Mouse (Mus musculus): ENCODE data around the gene Casd1.
A peak's percentile ranks its signal among the peaks of the same experiment; 100 is the strongest.

Gene Casd1

DNA sequence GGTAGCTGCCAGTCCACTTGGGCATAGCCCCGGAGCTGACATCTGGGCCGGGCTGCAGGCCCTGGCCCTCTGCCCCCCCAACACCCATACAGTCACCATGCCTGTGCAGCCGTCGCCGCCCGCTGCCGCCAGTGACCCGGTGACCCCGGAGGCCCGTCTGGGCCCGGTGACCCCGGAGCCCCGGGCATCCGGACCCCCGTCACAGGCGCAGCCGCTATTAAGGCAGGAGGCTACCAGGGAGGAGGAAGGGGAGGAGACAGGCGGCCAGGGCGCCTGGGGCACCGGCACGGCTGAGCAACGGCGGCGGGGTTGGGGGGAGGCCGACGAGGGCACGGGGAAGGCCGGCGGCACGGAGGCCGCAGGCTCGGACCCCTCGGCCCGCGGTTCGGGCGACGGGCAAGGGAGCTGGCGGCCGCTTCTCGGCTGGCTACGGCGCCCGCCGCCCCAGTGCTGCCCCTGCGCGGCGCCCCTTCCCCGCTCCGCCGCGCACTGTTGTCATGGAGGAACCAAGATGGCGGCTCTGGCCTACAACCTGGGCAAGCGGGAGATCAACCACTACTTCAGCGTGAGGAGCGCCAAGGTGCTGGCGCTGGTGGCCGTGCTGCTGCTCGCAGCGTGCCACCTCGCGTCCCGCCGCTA, at the start of gene Casd1:
TSS of gene Casd1 (plus strand) at position 182 of the 639 bp plus-strand sequence.
- DNase-seq: peak; percentile 83 to 84

DNA sequence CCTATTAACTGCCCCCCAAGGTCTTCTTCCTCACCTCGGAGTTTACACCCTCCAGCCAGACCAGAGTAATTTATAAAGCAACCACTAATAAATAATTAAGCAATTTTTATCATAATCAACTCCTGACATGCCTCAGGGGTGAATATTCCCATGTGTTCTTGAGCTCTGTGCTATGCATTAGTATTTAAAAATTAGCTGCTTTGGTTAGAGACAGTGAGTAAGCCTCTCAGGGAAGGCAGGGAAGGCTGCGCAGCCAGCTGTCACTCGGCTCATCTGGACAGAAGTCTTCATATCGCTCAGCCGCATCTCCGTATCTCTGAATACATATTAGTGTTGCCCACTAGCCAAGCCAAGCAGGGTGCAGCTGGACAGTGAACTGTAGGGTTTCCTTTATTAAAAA, 45.3 kb upstream of the Casd1 start:
- no peak for DNase-seq

DNA sequence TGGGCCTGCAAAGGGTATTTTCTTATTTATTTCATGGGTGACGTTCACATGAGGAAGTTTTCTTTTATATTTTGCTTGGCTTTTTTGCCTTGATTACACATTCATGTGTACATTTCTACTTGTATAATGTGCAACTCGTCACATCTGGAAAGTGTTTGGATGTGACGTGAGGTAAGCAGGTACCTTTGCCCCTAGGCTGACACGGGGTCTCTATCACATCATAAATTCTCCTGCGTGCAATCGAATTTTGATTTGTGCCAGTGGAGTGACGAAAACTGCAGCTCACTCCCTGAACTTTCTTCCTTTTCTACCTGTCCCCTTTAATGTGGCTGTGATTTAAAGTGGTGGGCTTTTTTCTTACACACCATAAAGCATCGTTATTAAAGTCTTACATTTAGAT, 43.6 kb upstream of the Casd1 start:
- DNase-seq: no peak

DNA sequence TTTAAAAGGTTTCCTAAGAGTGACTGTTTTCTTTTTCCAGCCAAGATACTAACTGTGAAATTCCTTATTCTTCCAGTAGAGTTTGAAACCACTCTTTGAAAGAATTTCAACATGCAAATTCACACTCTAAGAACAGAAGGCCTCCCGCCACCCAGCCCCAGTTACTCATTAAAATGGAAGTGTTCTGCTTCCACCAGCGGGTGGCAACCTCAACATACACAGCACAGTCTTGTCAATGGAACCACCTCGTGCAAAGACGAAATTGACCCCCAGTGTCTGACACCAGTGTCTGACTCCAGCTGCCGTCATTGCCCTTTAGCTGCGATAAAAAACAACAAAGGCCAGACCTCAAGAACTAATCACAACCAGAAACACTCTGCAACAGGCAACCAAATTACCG, 43.0 kb upstream of the Casd1 start:
- peak; percentile 15 to 34 for DNase-seq

DNA sequence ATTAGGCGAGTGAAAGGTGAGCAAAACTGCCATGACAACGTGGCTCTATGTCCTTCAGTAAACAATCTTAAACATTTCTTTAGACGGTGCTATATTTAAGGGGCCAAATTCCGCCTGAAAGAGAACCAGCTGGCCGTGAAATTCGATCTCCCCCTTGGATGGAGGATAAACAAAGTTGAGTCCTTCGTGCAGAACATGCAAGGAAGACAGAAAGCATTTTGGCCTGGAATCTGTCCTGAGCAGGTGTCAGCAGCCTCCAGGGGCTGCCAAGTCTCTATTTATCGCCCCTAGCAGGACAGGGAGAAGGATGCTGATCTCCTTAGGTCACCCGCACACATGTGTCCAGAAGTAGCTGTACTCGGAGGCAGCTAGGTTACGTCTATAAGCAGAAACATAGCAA, 39.5 kb upstream of the Casd1 start:
- no peak for DNase-seq

DNA sequence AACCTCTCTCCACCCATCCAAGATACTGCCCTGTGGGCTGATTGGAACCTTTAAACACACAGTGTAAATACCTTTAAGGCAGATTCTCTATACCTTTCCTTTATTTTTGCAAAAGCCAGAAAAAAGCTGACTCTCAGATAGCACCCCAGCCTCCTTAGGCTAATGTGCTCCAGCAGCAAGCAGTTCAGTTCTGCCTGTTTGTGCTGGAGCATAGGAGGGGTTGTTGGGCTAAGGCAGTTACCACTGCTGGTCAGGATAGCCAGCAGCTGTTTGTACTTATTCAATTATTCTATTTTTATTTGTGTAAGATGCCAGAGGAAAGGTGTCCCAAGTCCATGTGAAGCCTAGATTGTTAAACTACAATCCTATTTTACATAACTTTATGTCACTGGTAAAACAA, 39.0 kb upstream of the Casd1 start:
- DNase-seq: no peak

DNA sequence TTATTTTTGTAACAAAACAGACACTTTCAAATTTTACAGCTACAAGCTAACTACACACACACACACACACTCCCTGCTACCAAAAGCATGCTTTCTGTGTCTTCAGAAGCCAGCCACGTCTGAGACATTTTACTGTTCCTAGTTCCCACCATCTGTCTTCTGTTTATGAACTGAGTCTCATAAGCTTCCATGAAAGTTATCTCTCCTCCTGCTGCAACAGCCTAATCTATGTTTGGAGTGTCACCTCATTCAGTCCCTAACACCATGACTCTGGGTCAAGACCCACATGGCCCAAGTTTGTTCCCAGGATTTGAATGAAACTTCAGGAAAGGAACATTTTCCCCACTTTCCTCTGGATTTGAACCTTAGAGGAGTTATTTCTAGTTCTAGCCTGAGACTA, 38.2 kb upstream of the Casd1 start:
- no peak for DNase-seq

DNA sequence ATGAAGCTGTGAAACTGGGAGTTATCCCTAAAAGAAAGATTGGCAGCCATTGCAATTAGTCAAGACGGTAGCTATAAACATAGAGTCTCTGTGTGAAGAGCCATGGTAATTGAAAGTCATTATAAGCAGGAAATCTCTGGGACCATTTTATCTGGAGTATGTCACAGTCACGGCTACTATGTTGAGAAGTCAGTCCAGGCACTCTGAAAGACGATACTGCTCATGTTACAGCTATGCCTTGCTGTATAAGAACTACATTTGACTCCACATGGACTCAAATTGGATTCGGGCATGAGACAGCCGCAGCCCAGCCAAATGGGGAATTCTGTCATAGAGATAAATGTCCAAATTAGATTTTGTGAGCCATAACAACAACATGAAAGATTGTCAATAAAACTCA, 37.2 kb upstream of the Casd1 start:
- no peak for DNase-seq

DNA sequence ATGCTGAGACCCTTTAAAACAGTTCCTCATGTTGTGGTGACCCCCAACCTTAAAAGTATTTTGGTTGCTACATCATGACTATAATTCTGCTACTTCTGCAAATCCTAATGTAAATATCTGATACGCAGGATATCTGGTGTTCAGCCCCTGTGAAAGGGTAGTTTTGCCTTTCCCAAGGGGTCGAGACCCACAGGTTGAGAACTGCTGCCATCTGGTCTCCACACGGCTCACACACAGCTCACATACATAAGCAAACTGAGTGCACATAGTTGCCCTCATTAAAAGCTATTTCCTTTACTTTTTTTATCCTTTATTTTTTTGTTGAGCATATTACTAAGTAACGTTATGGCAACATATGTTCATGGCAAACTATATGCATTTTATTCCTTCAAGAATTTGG, 30.2 kb upstream of the Casd1 start:
- no peak for DNase-seq

DNA sequence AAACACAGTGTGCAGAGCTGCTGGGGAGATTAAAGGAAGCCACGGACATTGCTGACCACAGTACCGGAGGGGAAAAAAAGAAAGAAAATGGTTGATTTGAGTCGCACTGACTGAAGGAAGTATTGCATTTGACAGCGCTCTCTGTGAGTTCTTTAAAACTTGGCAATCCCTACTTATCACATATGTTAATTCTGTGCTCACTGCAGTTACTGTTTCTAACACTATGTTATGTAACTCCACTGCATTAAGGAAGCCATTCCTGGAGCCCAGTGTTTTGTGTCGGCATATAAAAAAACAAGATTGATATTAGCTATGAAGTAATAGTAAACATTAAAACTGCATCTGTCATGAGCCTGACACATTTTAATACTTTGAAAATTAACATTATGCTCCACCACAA, 22.9 kb upstream of the Casd1 start:
- no peak for DNase-seq

DNA sequence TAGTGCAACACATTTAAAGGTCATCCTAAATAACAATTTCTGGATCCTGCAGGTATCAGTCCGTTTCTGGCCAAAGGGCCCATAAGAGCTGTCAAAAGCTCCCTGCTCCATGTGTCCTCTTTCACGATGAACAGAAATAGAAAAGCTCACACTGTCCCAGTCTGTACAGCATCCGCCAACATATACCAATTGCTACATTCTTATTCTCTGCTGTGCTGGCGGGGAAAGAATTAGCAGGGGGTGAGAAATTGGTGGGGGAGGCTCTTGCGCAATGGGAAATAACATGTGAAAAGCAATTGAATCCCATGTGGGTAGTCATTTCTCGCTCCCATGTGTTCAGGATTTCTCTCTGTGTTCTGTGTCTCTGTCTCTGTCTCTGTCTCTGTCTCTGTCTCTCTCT, 22.3 kb upstream of the Casd1 start:
- DNase-seq: no peak

DNA sequence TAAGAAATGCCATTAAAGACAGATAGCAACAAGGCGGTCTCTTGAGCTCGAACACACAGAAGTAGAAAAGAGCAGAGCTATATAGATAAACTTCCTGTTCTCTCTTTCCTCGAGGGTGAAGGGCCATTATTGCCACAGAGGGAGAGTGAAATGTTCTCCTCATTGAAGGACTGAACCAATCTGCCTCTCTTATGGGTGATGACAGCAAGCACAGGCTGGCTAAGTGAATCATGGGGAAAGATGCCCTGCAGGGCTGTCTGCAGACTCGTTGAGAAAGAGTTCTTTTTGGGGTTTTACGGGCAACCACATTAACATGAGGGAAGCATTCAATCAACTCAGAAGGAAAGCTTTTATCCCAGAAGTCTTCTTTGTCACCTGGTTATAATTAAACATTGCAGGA, 21.0 kb upstream of the Casd1 start:
- no peak for DNase-seq

DNA sequence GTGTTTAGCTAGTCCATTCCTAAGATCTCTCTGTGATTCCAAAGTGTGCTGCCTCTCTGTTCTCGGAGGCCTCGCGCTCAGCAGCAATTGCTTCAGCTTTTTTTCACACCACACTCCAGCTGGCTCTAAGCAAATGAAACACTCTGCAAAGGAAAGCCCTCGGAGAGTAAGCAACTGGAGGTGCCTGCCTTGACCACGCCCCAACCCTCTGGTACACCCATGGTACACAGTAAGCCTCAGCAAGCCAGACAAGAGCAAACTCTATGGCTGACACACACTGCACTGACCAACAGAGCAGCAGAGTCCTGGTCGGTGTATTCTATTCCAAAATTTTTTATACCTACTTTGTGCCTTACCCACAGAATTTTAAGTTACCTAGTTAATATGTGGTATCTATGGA, 17.2 kb upstream of the Casd1 start:
- no peak for DNase-seq

DNA sequence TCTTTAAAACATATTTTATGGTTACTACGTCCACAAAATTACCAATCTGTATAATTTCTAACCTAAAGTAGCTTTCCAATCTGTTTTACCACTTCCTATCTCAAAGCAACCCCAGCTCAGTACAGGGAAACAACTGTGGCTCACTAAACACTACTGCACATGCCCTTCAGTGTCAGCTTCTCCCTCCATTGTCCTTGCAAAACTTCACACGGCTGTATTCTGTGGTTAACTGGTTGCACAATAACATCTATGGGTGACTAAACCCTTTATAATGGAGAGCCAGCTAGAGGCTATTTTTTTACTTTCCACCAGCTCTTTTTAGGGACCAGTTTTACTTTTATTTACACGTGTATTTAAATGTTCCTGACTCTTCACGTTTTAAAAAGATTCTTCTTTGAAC, 12.7 kb upstream of the Casd1 start:
- no peak for DNase-seq

DNA sequence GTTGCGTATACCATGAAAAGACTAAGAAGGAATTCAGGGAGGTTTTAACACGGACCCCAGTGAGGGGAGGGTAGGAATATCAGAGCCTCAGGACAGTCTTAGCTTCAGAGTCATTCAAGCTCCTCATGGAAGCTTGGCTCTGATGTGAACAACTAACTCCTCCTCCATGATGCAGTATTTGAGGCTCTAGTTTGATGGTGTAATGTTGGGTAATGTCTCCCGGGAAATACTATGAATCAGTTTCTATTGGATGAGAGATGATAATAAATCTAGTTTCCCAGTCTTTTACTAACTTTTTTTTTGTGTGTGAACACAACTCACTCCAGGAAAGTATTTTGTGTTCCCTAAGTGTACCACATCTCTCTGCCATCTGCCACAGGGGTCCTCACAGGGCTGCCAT, 11.9 kb upstream of the Casd1 start:
- DNase-seq: no peak

DNA sequence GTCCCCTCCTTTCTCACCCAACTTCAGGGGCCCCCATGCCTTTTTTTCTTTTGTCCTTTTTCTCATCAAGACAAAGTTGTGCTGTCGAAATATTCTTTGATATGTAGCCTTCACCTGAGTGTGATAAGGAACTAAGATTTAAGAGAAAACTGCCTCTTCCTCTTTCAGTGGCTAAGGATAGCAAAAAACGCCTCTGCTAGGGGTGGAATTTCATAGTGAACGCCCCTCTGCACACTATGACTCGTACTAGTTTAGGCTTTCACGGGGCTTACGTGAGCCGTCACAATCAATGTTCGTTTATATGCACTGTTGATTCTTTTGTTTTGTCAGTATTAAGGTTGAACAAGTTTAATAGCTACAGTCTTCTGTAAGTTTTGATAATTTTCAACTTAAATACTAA, 10.6 kb upstream of the Casd1 start:
- DNase-seq: no peak

DNA sequence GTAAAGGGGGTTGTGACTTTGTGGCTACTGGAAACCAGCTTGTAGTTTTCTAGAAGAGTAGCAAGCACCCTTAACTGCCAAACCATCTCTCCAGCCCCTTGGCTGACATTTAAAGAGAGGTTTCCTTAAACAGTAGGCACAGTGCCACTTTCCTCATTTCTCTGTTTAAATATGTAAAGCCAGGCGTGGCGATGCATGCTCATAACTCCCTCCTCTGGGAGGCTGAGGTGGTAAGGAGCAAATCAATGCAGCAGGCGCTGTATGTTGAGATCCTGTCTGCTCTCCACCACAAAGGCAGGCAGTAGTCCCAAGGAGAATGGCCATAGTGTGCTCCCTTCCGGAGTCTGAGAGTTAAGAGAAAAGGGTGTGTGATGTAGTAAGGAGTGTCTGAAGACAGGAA, 2.9 kb upstream of the Casd1 start:
- DNase-seq: no peak

DNA sequence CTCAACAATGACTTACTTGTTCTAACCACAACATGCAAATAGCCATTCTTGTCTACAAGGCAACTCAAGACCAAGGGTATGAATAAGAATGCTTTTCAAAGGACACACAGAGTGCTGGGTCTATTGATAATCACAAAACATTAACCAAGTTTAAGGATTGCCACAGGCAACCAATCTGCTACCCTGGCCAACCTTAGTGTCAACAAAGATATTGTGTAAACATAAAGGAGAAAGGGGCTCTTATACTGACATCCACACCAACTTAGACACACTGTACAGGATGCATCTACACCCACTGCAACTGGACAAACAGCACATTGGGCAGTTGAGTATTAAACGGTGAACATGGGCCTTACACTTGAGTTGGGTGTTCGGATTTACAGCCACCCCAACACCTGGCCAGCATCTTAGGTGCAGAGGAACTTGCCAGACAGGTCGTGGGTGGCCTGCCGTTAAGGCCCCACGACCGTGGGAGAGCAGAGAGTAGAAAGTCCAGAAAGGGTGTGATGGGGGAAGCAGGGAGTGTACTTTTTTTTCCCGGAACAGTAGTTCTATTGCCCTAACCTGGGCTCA, 468 bp upstream of the Casd1 start:
- DNase-seq: no peak

DNA sequence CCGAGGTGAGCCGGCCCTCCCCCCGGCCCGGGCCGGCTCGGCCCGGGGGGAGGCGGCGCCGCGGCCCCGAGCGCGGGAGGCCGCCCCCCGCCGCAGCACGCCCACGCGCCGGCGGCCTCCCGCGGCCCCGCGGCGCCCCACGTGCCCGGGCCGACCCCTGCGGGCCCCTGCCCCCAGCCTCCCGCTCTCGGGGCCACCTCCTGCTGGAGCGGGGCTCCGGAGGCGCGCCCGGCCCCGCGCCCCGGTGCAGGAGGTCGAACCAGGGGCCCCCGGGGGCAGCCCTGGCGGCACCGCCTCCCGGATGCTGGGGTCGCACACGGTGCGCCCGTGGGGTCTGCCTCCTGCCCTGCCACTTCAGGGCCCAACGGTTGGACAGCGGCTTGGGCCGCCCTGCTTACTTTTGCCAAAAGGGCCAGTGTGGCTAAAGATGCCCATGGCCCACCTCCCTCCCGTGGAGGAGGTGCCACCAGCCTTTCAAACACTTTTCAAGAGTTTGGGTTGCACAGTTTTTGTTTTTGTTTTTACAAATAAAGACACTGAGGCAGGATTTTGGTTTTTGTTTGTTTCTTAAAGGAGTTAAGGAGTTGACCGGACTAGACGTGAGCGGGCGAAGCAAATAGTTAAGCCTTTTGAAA, 775 bp downstream of the Casd1 start:
- peak; percentile 57 to 66 for DNase-seq

DNA sequence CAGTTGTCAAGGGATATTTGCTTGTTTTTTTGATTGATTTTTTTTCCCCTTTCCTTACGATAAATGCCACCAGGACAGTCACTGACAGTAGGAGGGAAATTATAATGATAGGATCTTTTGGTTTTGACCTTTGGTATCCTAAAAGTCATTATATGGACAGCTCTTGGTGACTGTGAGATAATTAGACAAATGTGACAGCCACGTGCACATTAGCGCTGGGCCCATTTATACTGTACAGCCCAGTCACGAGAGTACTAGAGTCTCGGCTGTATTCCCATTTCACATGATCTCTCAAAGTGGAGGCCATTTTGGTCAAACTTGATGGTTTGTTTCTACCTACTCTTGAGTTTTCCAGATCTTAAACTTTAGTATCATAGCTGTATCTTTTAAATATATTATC, 1.4 kb downstream of the Casd1 start:
- DNase-seq: no peak

DNA sequence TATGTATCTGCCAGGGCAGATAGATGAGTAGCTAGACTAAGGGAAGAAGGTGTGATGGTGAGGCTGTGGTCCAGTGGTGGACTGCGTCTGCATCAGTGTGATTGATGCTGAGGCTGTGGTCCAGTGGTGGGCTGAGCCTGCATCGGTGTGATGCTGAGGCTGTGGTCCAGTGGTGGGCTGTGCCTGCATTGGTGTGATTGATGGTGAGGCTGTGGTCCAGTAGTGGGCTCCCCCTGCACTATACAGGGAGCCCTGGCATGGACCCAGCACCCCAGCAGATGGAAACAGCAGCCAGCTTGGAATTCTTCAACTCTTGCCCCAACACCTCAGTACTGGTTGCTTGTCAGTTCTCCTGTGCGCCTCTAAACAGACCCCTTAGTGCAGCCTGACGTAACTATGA, 5.8 kb downstream of the Casd1 start:
- peak in 1 of 2 experiments; percentile 18 for DNase-seq

DNA sequence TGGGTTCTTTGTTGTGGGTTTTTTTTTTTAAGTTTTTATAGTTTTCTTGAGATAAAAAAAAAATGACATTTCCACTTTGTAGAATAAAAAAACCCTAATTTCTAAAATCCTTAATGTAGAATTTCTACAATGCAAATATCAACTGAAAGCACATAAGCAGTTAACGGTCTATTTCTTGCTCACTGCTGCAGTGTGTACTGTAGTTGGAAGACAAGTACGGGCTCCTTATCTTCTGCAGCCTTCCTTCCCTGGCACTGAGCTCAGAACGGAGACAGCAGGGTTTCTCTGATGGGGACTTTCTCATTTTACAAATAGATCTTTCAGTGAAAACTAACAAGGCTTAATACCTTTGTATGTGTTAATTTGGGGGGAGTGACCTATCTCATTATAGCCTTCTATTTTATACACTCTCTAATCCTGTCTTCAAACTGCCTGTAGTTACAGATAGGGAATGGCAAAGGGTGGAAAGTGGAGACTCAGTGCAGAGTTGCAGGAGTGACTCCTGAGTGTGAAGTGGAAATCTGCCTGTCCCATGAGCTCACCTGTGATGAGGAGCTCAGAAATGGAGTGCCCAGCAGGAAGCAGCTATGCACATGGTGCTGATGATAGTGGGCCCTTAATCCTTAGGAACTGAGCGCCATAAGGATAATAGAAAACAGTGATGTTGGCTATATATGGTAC, 9.7 kb downstream of the Casd1 start:
- DNase-seq: no peak

DNA sequence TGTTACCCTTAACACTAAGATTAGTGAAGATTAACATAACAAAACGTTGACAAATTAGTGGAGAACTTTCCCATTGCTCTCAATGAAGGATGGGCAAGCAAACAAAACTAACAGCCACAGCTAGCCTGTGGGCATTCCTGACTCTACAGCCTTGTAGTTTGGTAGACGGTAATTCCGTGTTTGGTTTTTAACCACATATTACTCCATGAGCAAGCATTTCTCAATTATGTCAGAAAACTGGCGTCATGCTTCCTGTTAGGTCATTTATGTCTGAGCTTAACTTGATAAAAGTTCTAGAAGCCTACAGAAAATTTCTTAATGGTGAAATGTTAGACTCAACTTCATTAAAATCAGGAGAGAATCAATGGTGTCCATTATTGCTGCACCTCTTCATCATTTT, 11.2 kb downstream of the Casd1 start:
- no peak for DNase-seq

DNA sequence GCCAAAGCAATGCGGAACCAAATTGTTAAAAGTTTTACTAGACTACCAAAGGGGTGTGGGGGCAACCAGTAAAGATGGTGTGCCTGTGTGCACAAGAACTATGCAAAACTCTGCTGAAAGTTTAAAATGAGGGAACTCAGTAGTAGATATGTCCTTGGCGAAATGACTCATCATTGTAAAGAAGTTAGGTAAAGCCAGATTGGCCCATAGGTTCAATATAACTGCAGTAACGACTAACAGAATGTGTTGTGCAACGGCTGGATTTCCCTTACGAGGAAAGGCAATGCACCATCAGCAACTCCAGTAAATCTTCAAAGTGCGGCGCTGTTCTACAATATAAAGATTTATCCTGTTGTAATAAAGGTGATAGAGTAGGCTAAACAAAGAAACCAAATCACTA, 11.8 kb downstream of the Casd1 start:
- DNase-seq: no peak
